Mouse (Mus musculus) thymus, adult 2 months (tissue): ENCODE results near the gene Cox5b. TPM values are rescaled to one million over a fixed set of nuclear protein-coding genes. Genes with fewer than 3 reads are reported as not detected.

Experiments used
- DNase-seq: peaks from one replicate; pipeline ENCODE4 v3.0.0; 2021
- H3K27ac ChIP-seq: fragments of 200-500 bp; 2 replicates; pipeline ENCODE4 v1.5.1; 2012; ENCODE audit warnings: low read length, control low read depth; ENCODE audit not compliant: control insufficient read depth, insufficient read depth
- H3K27me3 ChIP-seq: fragments of 200-500 bp; 2 replicates; pipeline ENCODE4 v1.6.1; 2012; ENCODE audit warnings: mild to moderate bottlenecking, low read length, moderate library complexity, mixed read lengths; ENCODE audit not compliant: control insufficient read depth, insufficient read depth
- H3K36me3 ChIP-seq: fragments of 200-500 bp; 2 replicates; pipeline ENCODE4 v1.6.1; 2012; ENCODE audit warnings: mild to moderate bottlenecking, low read length, moderate library complexity; ENCODE audit not compliant: control insufficient read depth, insufficient read depth
- H3K4me1 ChIP-seq: fragments of 200-500 bp; replicated peaks from 2 replicates; pipeline ENCODE4 v1.6.1; 2012; ENCODE audit warnings: low read length; ENCODE audit not compliant: control insufficient read depth, insufficient read depth
- H3K4me3 ChIP-seq: fragments of 200-500 bp; 2 replicates; pipeline ENCODE4 v1.5.1; 2012; ENCODE audit warnings: mild to moderate bottlenecking, low read length, control low read depth, moderate library complexity; ENCODE audit not compliant: control insufficient read depth, insufficient read depth
- CTCF ChIP-seq: fragments of 200-500 bp; IDR thresholded peaks from 2 replicates; pipeline ENCODE4 v1.5.1; 2012; ENCODE audit warnings: mild to moderate bottlenecking, control low read depth, low read length, moderate library complexity, borderline replicate concordance; ENCODE audit not compliant: control insufficient read depth, poor library complexity, insufficient read depth; ENCODE audit errors: extremely low read depth
- POLR2A ChIP-seq: fragments of 200-500 bp; IDR thresholded peaks from 2 replicates; pipeline ENCODE4 v1.6.1; 2012; ENCODE audit warnings: mild to moderate bottlenecking, low read length, control low read depth, moderate library complexity; ENCODE audit not compliant: control insufficient read depth, poor library complexity, insufficient read depth; ENCODE audit errors: extremely low read depth
- WGBS: fragments of 180-500 bp; shearing (Covaris S2); methylation state at CpG from one replicate; pipeline ENCODE4 v1.1.7; 2018; 5-methylcytosine and 5-hydroxymethylcytosine counted together
- polyA plus RNA-seq: library from polyadenylated mRNA; depleted of rRNA; stranded (reverse); fragments of >200 nt; gene quantifications from 2 replicates; pipeline ENCODE4 v1.2.3, GENCODE M21; 2012

The Cox5b gene
- polyA plus RNA-seq, 1 experiment, result 432 TPM

DNA sequence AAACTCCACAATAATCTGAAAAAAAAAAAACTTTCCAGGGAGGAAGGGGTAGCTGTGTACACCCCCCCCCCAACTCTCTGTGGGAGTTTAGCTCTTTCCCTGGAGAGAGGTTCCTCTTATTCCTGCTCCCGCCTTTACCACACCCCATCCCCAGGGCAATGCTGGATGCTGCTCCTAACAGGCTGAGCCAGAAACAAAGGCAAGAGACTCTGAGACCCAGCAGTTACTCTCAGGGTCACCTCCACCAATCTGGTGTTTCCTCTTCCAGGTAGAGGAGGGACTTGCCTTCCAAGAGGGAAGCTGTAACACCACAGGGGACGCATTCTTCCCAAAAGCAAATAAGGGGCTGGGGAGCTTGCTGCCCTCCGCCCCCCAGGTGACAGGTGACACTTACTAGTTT is 16.5 kb downstream of the Cox5b start:
- DNase-seq, result no peak
- TF ChIP-seq CTCF (no peak), POLR2A (no peak)
- peaks cover 30% of the 10 kb centered on the region for H3K36me3 ChIP-seq
- no peak overlapping the region for H3K4me3 ChIP-seq
- 95% methylated on average over 3 of the region's 3 CpGs for WGBS
- H3K27me3 ChIP-seq, result no peaks in the 10 kb centered on the region
- no peak overlapping the region for H3K27ac ChIP-seq
- H3K4me1 ChIP-seq, result peaks cover 13% of the 10 kb centered on the region

DNA sequence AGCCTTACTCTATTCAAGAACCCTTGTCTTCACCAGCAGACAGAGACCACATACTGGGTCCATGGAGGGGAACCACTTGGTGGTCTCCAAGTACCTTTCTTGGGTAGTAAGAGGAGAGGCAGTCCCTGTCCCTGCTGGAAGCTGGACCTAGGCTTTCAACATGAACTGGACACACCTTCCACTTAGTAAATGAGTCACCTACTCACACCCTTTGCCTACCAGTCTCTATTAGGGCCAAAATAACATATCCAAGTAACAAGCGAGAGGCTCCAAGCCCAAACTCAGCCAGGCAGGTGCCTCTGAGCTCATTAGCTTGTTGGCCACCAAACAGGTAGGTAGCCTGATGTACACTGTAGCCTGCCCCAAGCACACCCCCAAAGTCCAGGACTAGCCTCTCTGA is 17.4 kb downstream of the Cox5b start:
- Histone ChIP-seq H3K27me3 (no peaks in the 10 kb centered on the region), H3K36me3 (peaks cover 22% of the 10 kb centered on the region), H3K4me3 (peak overlapping the region; percentile 97), H3K27ac (no peak overlapping the region), H3K4me1 (peaks cover 13% of the 10 kb centered on the region)
- TF ChIP-seq CTCF (no peak), POLR2A (no peak)
- WGBS, result 93% methylated on average over 1 of the region's 1 CpGs
- no peak for DNase-seq

DNA sequence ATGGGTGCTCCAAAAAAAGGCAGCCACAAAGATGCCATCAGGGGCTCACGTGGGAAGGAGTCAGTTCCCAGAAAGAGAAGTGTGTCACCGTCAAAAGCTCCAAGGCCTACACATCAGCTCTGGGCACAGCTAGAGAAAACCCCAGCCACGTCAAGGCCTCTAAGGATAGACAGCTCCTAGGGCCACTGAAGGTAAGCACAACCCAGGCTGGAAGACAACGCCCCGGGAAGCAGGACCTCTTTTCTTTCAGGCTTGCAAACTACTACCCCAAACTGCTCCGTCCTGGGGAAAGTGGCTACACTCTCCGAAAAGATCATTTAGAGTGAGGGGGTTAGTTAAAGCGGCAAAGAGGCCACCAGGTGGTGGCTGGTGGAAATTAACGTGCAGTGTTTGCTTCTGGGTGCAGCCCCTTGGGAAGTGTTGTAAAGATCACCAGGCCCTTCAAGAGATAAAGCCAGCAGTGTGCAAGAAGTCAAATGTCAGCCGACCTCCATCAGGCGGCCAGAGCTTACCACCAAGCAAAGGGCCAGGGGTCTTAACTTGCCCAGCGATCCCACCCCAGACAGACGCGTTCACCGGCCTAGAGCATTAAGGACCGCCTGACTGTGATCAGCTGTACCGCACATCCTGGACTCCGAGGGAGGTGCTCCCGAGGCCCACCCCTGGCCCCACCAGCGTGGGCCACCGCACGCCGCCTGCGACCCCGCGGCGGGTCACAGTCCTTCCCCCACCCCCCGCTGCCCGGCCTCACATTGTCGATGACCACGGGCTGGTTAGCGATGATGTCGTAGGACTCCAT is 18.0 kb downstream of the Cox5b start:
- H3K4me3 ChIP-seq, result peak overlapping the region; percentile 97
- peaks cover 16% of the 10 kb centered on the region for H3K36me3 ChIP-seq
- DNase-seq, result peak; percentile 59
- H3K27me3 ChIP-seq, result no peaks in the 10 kb centered on the region
- WGBS, result under 1% methylated on average over 33 of the region's 33 CpGs
- peaks cover 13% of the 10 kb centered on the region for H3K4me1 ChIP-seq
- peak overlapping the region; percentile 36 for H3K27ac ChIP-seq
- TF ChIP-seq CTCF (0 out of 2 replicates have a peak, but pooled peaks have one; percentile 7), POLR2A (no peak)

DNA sequence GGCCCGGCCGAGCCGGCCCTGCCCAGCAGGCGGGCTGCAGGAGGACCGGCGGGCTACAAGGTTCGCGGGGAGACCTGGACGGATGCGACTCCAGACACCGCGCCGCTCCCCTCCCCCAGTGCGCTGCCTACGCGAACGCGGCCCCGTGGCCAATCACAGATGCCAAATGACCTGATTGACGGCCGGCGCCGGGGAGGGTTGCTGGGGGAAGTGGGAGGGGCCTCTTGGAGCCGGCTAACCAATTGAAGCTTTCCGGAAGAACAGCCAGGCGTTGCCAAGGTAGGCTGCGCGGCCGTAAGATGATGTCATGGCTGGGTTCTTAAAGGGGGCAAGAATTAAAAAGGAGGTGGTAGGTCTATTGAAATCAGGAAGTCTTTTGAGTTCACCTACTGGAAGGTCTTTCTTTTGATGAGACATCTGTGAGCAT is 18.6 kb downstream of the Cox5b start, which contains the start of gene 4933424G06Rik:
Gene 4933424G06Rik, plus strand, starts transcription at position 296 of the 427 bp plus-strand sequence.
- Histone ChIP-seq H3K27me3 (no peaks in the 10 kb centered on the region), H3K4me3 (peak within 1 kb of the TSS; percentile 97), H3K27ac (peak within 1 kb of the TSS; percentile 36), H3K36me3 (peaks cover 10% of the 10 kb centered on the region), H3K4me1 (peaks cover 13% of the 10 kb centered on the region)
- TF ChIP-seq CTCF, result no peak
- TF ChIP-seq POLR2A, result peak; percentile 74
- DNase-seq, result peak; percentile 99
- WGBS, result under 1% methylated on average over 29 of the region's 29 CpGs

DNA sequence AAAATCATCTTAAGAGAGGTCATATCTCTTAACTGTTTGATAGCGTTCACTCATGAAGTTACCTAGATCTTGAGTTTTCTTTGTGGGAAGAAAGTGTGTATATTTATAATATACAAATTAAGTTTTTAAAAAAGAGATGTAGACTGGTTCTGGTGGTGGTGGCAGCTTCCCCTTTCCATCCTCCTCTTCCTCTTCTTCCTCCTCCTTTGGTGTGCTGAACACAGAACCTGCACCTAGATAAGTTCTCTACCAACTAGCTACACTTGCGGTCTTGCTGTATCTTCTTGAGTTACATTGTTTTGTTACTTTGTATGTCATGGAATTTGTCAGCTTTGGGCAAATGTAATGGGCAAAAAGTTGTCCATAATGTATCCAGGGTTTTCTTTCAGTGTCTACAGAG is 19.9 kb downstream of the Cox5b start:
- Histone ChIP-seq H3K4me1 (peaks cover 13% of the 10 kb centered on the region), H3K27ac (no peak overlapping the region), H3K27me3 (no peaks in the 10 kb centered on the region), H3K36me3 (no peaks in the 10 kb centered on the region; the same call in 1 of the 2 replicates), H3K4me3 (no peak overlapping the region)
- TF ChIP-seq CTCF, result no peak
- no peak for TF ChIP-seq POLR2A
- DNase-seq, result no peak
- WGBS, result 94% methylated on average over 2 of the region's 2 CpGs

DNA sequence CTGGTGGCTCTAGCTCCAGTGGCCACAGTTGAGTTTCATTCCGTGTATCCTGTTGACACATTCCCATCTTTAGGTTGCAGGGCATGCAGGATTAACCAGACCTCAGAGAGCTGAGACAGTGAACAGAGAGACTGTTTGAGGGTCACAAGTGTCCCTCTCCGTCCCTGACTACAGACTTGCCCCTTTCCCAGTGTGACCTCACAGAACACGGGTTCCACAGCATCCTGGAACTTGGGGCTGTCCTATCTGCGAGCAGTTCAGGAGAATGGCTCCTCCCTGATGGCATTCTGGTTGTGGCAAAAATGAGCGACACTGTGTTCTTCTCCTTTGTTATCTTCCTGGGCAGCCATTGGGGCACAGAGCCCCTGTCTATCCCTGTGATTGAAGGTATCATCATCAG is 23.1 kb downstream of the Cox5b start, which contains the start of gene Actr1b:
Gene Actr1b, minus strand, starts transcription at position 112 of the 400 bp plus-strand sequence.
- Histone ChIP-seq H3K27me3 (no peaks in the 10 kb centered on the region), H3K4me1 (peaks cover 5% of the 10 kb centered on the region), H3K4me3 (no peak within 1 kb of the TSS), H3K27ac (no peak within 1 kb of the TSS), H3K36me3 (no peaks in the 10 kb centered on the region)
- TF ChIP-seq CTCF (no peak), POLR2A (no peak)
- DNase-seq, result no peak
- WGBS, result 91% methylated on average over 5 of the region's 5 CpGs

DNA sequence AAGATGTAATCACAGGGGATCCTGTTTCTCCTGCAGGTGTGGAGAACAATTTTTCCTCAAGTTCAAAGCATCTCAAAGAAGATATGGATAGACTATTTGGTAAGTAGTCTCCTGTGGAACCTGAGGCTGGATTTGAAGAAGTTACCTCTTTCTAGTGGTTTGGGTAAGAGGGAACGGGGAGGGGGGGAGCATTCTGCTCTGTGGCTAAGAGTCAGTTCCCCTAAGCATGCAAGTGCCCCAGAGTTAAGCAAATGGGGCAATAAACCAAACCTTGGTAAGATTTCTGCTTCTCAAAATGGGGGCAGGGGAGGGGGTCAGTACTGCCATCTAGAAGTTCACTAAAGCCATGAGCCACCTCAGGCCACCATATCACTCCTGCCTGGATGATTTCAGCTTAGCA is 27.5 kb downstream of the Cox5b start:
- 21% methylated on average over 1 of the region's 1 CpGs for WGBS
- Histone ChIP-seq H3K4me1 (peaks cover 30% of the 10 kb centered on the region), H3K4me3 (no peak overlapping the region), H3K27ac (no peak overlapping the region), H3K36me3 (no peaks in the 10 kb centered on the region), H3K27me3 (no peaks in the 10 kb centered on the region)
- TF ChIP-seq CTCF (no peak), POLR2A (no peak)
- DNase-seq, result no peak
